Mouse (Mus musculus) central nervous system, embryonic 18 days (tissue): ENCODE results near the gene Gm10282. TPM values are rescaled to one million over a fixed set of nuclear protein-coding genes. Genes with fewer than 3 reads are reported as not detected.

Experiments used
- polyA plus RNA-seq: library from polyadenylated mRNA; depleted of rRNA; stranded (reverse); fragments of >200 nt; gene quantifications from 2 replicates; pipeline ENCODE4 v1.2.3, GENCODE M21; 2012; rRNA removed

Gene Gm10282
- polyA plus RNA-seq = 12.4 and 15.5 TPM in 2 replicates

GRCm38 (mm10) chr8:72305210-72305905, at the start of gene Gm10282:
Gm10282 (minus strand) TSS chr8:72305260.

GRCm38 (mm10) chr8:72318801-72319322, 13.8 kb upstream of the Gm10282 start, which contains the start of gene Klf2:
Klf2 (plus strand) TSS chr8:72319033.

Other genes with a start within 250 kb of the Gm10282 start
- not detected in 2 replicates for gene Olfr373, start 222.1 kb downstream of the Gm10282 start, polyA plus RNA-seq
- not detected in 2 replicates for gene Olfr374, start 198.2 kb downstream of the Gm10282 start, polyA plus RNA-seq
- 121 and 125 TPM in 2 replicates for gene Tpm4, start 170.3 kb downstream of the Gm10282 start, polyA plus RNA-seq
- 89.8 and 93.6 TPM in 2 replicates for gene Rab8a, start 144.1 kb downstream of the Gm10282 start, polyA plus RNA-seq
- 0.05 and 0.09 TPM in 2 replicates for gene Hsh2d, start 115.6 kb downstream of the Gm10282 start, polyA plus RNA-seq
- gene Cib3, start 92.4 kb downstream of the Gm10282 start, polyA plus RNA-seq = not detected in 2 replicates
- not detected in 2 replicates for gene Gm11034, start 91.6 kb downstream of the Gm10282 start, polyA plus RNA-seq
- 90.0 and 91.8 TPM in 2 replicates for gene Fam32a, start 85.5 kb downstream of the Gm10282 start, polyA plus RNA-seq
- 220 and 234 TPM in 2 replicates for gene Ap1m1, start 65.2 kb downstream of the Gm10282 start, polyA plus RNA-seq
- 7.6 and 8.7 TPM in 2 replicates for gene Klf2, start 13.8 kb upstream of the Gm10282 start, polyA plus RNA-seq
- gene Eps15l1, start 116.2 kb upstream of the Gm10282 start, polyA plus RNA-seq = 79.9 and 81.8 TPM in 2 replicates
- gene Calr3, start 138.6 kb upstream of the Gm10282 start, polyA plus RNA-seq = 0.36 and 0.96 TPM in 2 replicates
- 16.8 and 17.8 TPM in 2 replicates for gene 1700030K09Rik, start 138.6 kb upstream of the Gm10282 start, polyA plus RNA-seq
- gene Cherp, start 170.0 kb upstream of the Gm10282 start, polyA plus RNA-seq = 40.9 and 55.9 TPM in 2 replicates
- gene Slc35e1, start 187.4 kb upstream of the Gm10282 start, polyA plus RNA-seq = 27.6 and 29.9 TPM in 2 replicates
- 12.7 and 13.1 TPM in 2 replicates for gene Med26, start 243.0 kb upstream of the Gm10282 start, polyA plus RNA-seq